Mouse (Mus musculus) lung, postnatal 0 days (tissue): ENCODE results near the gene Abat. TPM values are rescaled to one million over a fixed set of nuclear protein-coding genes. Genes with fewer than 3 reads are reported as not detected.
"Not testable (repeated sequence)": the region's sequence is repeated elsewhere in the genome, so short reads cannot be mapped to it uniquely, and the experiment has no call there.

Source experiments
- ATAC-seq: fragments of 200-750 bp; cut with Nextera tagmentation; 2 replicates; pipeline ENCODE4 v1.8.0; 2017; ENCODE audit warnings: moderate library complexity
- DNase-seq: peaks from one replicate; pipeline ENCODE4 v3.0.0-alpha.2; 2016; ENCODE audit warnings: low spot score
- H3K27ac ChIP-seq: fragments of 300-500 bp; sonication (generic); 2 replicates; pipeline ENCODE4 v1.5.1; 2014; ENCODE audit warnings: antibody characterized with exemption, mild to moderate bottlenecking, low read length, mixed read lengths
- H3K27me3 ChIP-seq: fragments of 300-500 bp; sonication (generic); replicated peaks from 2 replicates; pipeline ENCODE4 v1.6.1; 2014; ENCODE audit warnings: low read length, mixed read lengths; ENCODE audit not compliant: insufficient read depth
- H3K36me3 ChIP-seq: fragments of 300-500 bp; sonication (generic); 2 replicates; pipeline ENCODE4 v1.6.1; 2014; ENCODE audit warnings: low read length, mixed read lengths; ENCODE audit not compliant: insufficient read depth
- H3K4me1 ChIP-seq: fragments of 300-500 bp; sonication (generic); 2 replicates; pipeline ENCODE4 v1.6.1; 2014; ENCODE audit warnings: antibody characterized with exemption, low read depth, low read length, mixed read lengths; ENCODE audit not compliant: insufficient read depth
- H3K4me2 ChIP-seq: fragments of 300-500 bp; sonication (generic); replicated peaks from 2 replicates; pipeline ENCODE4 v1.6.1; 2014; ENCODE audit warnings: low read depth, mild to moderate bottlenecking, low read length, moderate library complexity, mixed read lengths
- H3K4me3 ChIP-seq: fragments of 300-500 bp; sonication (generic); 2 replicates; pipeline ENCODE4 v1.5.1; 2014; ENCODE audit warnings: low read depth, low read length
- H3K9ac ChIP-seq: fragments of 300-500 bp; sonication (generic); replicated peaks from 2 replicates; pipeline ENCODE4 v1.6.1; 2014; ENCODE audit warnings: low read depth, mild to moderate bottlenecking
- H3K9me3 ChIP-seq: fragments of 300-500 bp; sonication (generic); 2 replicates; pipeline ENCODE4 v1.6.1; 2016; ENCODE audit warnings: low read length, mixed read lengths
- CTCF ChIP-seq: IDR thresholded peaks from 2 replicates; pipeline ENCODE4 v1.5.1; 2016; ENCODE audit warnings: antibody characterized with exemption, mild to moderate bottlenecking
- EP300 ChIP-seq: IDR thresholded peaks from 2 replicates; pipeline ENCODE4 v1.6.1; 2016; ENCODE audit warnings: antibody characterized with exemption, mild to moderate bottlenecking, control low read depth
- WGBS: fragments of 180-500 bp; shearing (Covaris S2); extraction: QIAGEN DNeasy Blood & Tissue Kit; methylation state at CpG from one replicate; pipeline ENCODE4 v1.1.7; 2014; 5-methylcytosine and 5-hydroxymethylcytosine counted together
- polyA plus RNA-seq: library from polyadenylated mRNA; unstranded; fragments of >200 nt; fragmentation: Nextera tagmentation; extraction: Ambion mirVana; gene quantifications from 2 replicates; pipeline ENCODE4 v1.2.1, GENCODE M21; 2015

The Abat gene
- polyA plus RNA-seq, 1 experiment from 2014 or later: 4.2 TPM

GRCm38 (mm10) chr16:8560079-8560478 lies 46.9 kb downstream of the Abat start:
- H3K9ac ChIP-seq: no peak overlapping the region
- TF ChIP-seq CTCF (no peak), EP300 (no peak)
- H3K4me1 ChIP-seq: no peaks in the 10 kb centered on the region
- no peaks in the 10 kb centered on the region; the same call in 1 of the 2 replicates for H3K9me3 ChIP-seq
- H3K4me3 ChIP-seq: no peak overlapping the region
- WGBS: 91% methylated on average over 17 of the region's 17 CpGs
- H3K4me2 ChIP-seq: no peak overlapping the region
- DNase-seq (no peak), ATAC-seq (no peak)
- H3K27me3 ChIP-seq: no peaks in the 10 kb centered on the region
- no peak overlapping the region for H3K27ac ChIP-seq
- H3K36me3 ChIP-seq: no peaks in the 10 kb centered on the region

GRCm38 (mm10) chr16:8561101-8561500 lies 47.9 kb downstream of the Abat start:
- H3K9me3 ChIP-seq: not testable (repeated sequence)
- WGBS: 47% methylated on average over 4 of the region's 4 CpGs

GRCm38 (mm10) chr16:8561856-8562255 lies 48.6 kb downstream of the Abat start:
- ATAC-seq, DNase-seq, H3K27ac ChIP-seq, H3K4me2 ChIP-seq, H3K4me3 ChIP-seq, H3K27me3 ChIP-seq, H3K9ac ChIP-seq, H3K9me3 ChIP-seq, H3K36me3 ChIP-seq, H3K4me1 ChIP-seq: not testable (repeated sequence)
- 43% methylated on average over 4 of the region's 4 CpGs for WGBS

More at GRCm38 (mm10) chr16:8561101-8561500, 47.9 kb downstream of the Abat start:
- not testable (repeated sequence) for ATAC-seq, H3K36me3 ChIP-seq, H3K4me3 ChIP-seq, H3K9ac ChIP-seq, H3K4me1 ChIP-seq, DNase-seq, H3K27me3 ChIP-seq, H3K27ac ChIP-seq, H3K4me2 ChIP-seq

DNA sequence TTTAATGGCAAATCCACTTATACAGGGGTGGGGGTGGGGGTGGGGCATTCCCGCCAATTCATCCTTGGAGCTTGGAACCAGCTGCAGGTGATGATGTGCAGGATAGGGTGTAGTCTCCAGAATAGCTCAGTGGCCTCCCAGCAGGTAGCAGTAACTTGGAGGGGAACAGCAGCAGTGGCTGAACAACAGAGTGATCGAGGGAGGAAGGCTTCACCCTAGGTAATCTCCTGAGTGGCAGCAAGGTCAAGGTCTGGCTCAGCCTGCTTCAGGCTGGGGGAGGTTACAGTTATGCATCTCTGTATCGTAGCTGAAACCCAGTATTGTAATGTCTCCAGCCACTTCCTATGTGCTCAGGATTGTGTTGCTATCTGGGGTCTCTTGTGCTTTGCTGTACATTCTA lies 49.6 kb downstream of the Abat start:
- not testable (repeated sequence) for H3K27me3 ChIP-seq, H3K4me2 ChIP-seq, DNase-seq, H3K4me3 ChIP-seq, ATAC-seq, H3K9me3 ChIP-seq, H3K36me3 ChIP-seq, H3K9ac ChIP-seq, H3K27ac ChIP-seq, H3K4me1 ChIP-seq
- 63% methylated on average over 3 of the region's 3 CpGs for WGBS

- Histone ChIP-seq H3K4me3 (no peak overlapping the region), H3K4me1 (no peaks in the 10 kb centered on the region)
- TF ChIP-seq CTCF (no peak), EP300 (no peak)
Observed at GRCm38 (mm10) chr16:8564836-8565235, 51.6 kb downstream of the Abat start.

GRCm38 (mm10) chr16:8565539-8565938 lies 52.3 kb downstream of the Abat start:
- no peak overlapping the region for H3K9ac ChIP-seq
- 72% methylated on average over 2 of the region's 2 CpGs for WGBS
- TF ChIP-seq EP300 (no peak), CTCF (no peak)

More at GRCm38 (mm10) chr16:8564836-8565235, 51.6 kb downstream of the Abat start:
- H3K4me2 ChIP-seq: no peak overlapping the region
- H3K36me3 ChIP-seq: no peaks in the 10 kb centered on the region
- no peak for ATAC-seq
- H3K9me3 ChIP-seq: no peaks in the 10 kb centered on the region
- H3K27me3 ChIP-seq: no peaks in the 10 kb centered on the region
- H3K9ac ChIP-seq: no peak overlapping the region
- no peak for DNase-seq
- H3K27ac ChIP-seq: no peak overlapping the region
- WGBS: 68% methylated on average over 2 of the region's 2 CpGs

GRCm38 (mm10) chr16:8566115-8566711 lies 53.0 kb downstream of the Abat start:
- no peak for DNase-seq

More at GRCm38 (mm10) chr16:8565539-8565938, 52.3 kb downstream of the Abat start:
- no peaks in the 10 kb centered on the region for H3K4me1 ChIP-seq
- H3K4me3 ChIP-seq: no peak overlapping the region
- H3K27ac ChIP-seq: no peak overlapping the region
- ATAC-seq (no peak), DNase-seq (no peak)
- H3K4me2 ChIP-seq: no peak overlapping the region
- no peaks in the 10 kb centered on the region for H3K36me3 ChIP-seq
- no peaks in the 10 kb centered on the region for H3K27me3 ChIP-seq
- H3K9me3 ChIP-seq: no peaks in the 10 kb centered on the region

More at GRCm38 (mm10) chr16:8566115-8566711, 53.0 kb downstream of the Abat start:
- no peaks in the 10 kb centered on the region for H3K9me3 ChIP-seq
- ATAC-seq: no peak
- H3K36me3 ChIP-seq: no peaks in the 10 kb centered on the region
- no peaks in the 10 kb centered on the region for H3K27me3 ChIP-seq
- H3K4me1 ChIP-seq: no peaks in the 10 kb centered on the region
- H3K9ac ChIP-seq: no peak overlapping the region
- no peak overlapping the region for H3K4me2 ChIP-seq
- no peak overlapping the region for H3K27ac ChIP-seq
- TF ChIP-seq EP300: no peak
- no peak for TF ChIP-seq CTCF
- WGBS: 32% methylated on average over 3 of the region's 3 CpGs
- H3K4me3 ChIP-seq: no peak overlapping the region
